Mouse (Mus musculus): Measurements from ENCODE around the gene Pex5l.

- no peak for TF ChIP-seq MYOD1 (IDR thresholded peaks at IDR 0.05; ENCODE audit: control insufficient read depth in 1 of 3, insufficient read length in 2 of 3, low read depth in 2 of 3)
- TF ChIP-seq POLR2A (IDR thresholded peaks at IDR 0.05; ENCODE audit: insufficient read length, low read depth), result no peak
- TF ChIP-seq USF1 (IDR thresholded peaks at IDR 0.05; ENCODE audit: low read depth), result no peak
- no peak for TF ChIP-seq MAX (IDR thresholded peaks at IDR 0.05; ENCODE audit: low read depth)
- TF ChIP-seq CEBPB (IDR thresholded peaks at IDR 0.05; ENCODE audit: insufficient read depth, poor library complexity, severe bottlenecking), result no peak
- no peak for TF ChIP-seq E2F4 (IDR thresholded peaks at IDR 0.05; ENCODE audit: insufficient read depth)
- TF ChIP-seq TCF12 (IDR thresholded peaks at IDR 0.05; ENCODE audit: insufficient read depth, poor library complexity, severe bottlenecking), result no peak
- TF ChIP-seq POLR2AphosphoS2 (IDR thresholded peaks at IDR 0.05; ENCODE audit: insufficient read length, low read depth), result no peak
- no peak for TF ChIP-seq TCF3 (IDR thresholded peaks at IDR 0.05; ENCODE audit: insufficient read length, low read depth)
- TF ChIP-seq SRF (IDR thresholded peaks at IDR 0.05; ENCODE audit: control insufficient read depth, insufficient read length, low read depth), result no peak
- TF ChIP-seq REST (IDR thresholded peaks at IDR 0.05; ENCODE audit: insufficient read depth, insufficient read length), result no peak
Observed at GRCm38 (mm10) chr3:33163821-33164220, 20.8 kb upstream of the Pex5l start.

All from myocyte (in vitro differentiated cells).